Mouse (Mus musculus): ENCODE measurements around the gene Nubp1.

The Nubp1 gene

DNA sequence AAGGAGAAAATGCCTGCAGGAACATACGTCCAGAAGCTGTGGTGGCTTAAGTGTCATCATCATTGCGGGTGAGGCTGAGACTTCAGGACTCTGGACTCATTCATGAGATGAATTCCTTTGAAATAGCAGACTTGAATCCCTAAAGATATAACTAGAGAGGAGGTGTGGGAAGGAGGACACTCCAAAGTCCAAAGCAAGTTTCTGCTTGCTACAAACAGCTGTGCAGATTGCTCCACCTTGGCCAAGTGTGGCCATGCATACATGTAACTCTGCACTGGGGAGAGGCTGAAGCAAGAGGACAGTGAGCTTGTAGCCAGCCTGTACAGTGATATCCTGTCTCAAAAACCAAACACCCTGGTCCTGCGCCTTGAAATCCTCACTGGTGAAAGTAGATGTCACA, 60.2 kb downstream of the Nubp1 start:
- no peak for DNase-seq
